Mouse (Mus musculus) testis, adult 2 months (tissue): ENCODE measurements around the gene Fam71e2.

ENCODE experiments used
- CTCF ChIP-seq: fragments of 200-500 bp; IDR thresholded peaks from 2 replicates; pipeline ENCODE4 v1.5.1; 2012; ENCODE audit warnings: low read depth, mild to moderate bottlenecking, inconsistent platforms, low read length, moderate library complexity; ENCODE audit not compliant: control insufficient read depth, insufficient read depth, insufficient replicate concordance
- POLR2A ChIP-seq: fragments of 200-500 bp; IDR thresholded peaks from 2 replicates; pipeline ENCODE4 v1.6.1; 2012; ENCODE audit warnings: low read depth, mild to moderate bottlenecking, inconsistent platforms, low read length, moderate library complexity; ENCODE audit not compliant: control insufficient read depth

- TF ChIP-seq POLR2A (peak; percentile 92), CTCF (no peak)
Measured at GRCm38 (mm10) chr7:4752821-4753570, 18.1 kb downstream of the Fam71e2 start, which contains the start of gene Cox6b2.
